Mouse (Mus musculus) stomach, embryonic 15.5 days (tissue): ENCODE data around the gene Dyrk1a. TPM values are rescaled to one million over a fixed set of nuclear protein-coding genes. Genes with fewer than 3 reads are reported as not detected.
A peak's percentile ranks its signal among the peaks of the same experiment; 100 is the strongest.
"Not testable (repeated sequence)": the region's sequence is repeated elsewhere in the genome, so short reads cannot be mapped to it uniquely, and the experiment has no call there.

Source experiments
- ATAC-seq: fragments of 200-750 bp; cut with Nextera tagmentation; 2 replicates; pipeline ENCODE4 v1.8.0; 2017; ENCODE audit warnings: low read depth, moderate number of reproducible peaks, moderate TSS enrichment; ENCODE audit not compliant: insufficient read depth, low FRiP score
- H3K27ac ChIP-seq: fragments of 300-500 bp; sonication (generic); 2 replicates; pipeline ENCODE4 v1.5.1; 2015; ENCODE audit warnings: mild to moderate bottlenecking, inconsistent platforms
- H3K27me3 ChIP-seq: fragments of 300-500 bp; sonication (generic); replicated peaks from 2 replicates; pipeline ENCODE4 v1.6.1; 2015; ENCODE audit warnings: inconsistent platforms
- H3K36me3 ChIP-seq: fragments of 300-500 bp; sonication (generic); 2 replicates; pipeline ENCODE4 v1.6.1; 2015; ENCODE audit warnings: inconsistent platforms
- H3K4me1 ChIP-seq: fragments of 300-500 bp; sonication (generic); 2 replicates; pipeline ENCODE4 v1.6.1; 2015; ENCODE audit warnings: inconsistent platforms
- H3K4me2 ChIP-seq: fragments of 300-500 bp; sonication (generic); 2 replicates; pipeline ENCODE4 v1.6.1; 2015; ENCODE audit warnings: mild to moderate bottlenecking, inconsistent platforms
- H3K4me3 ChIP-seq: fragments of 300-500 bp; sonication (generic); replicated peaks from 2 replicates; pipeline ENCODE4 v1.5.1; 2015; ENCODE audit warnings: inconsistent platforms
- H3K9ac ChIP-seq: fragments of 300-500 bp; sonication (generic); 2 replicates; pipeline ENCODE4 v1.6.1; 2015; ENCODE audit warnings: inconsistent platforms
- H3K9me3 ChIP-seq: fragments of 300-500 bp; sonication (generic); 2 replicates; pipeline ENCODE4 v1.6.1; 2016; ENCODE audit warnings: inconsistent platforms
- WGBS: fragments of 180-500 bp; shearing (Covaris S2); methylation state at CpG from one replicate; pipeline ENCODE4 v1.1.7; 2015; 5-methylcytosine and 5-hydroxymethylcytosine counted together
- polyA plus RNA-seq: library from polyadenylated mRNA; unstranded; fragments of >200 nt; fragmentation: Nextera tagmentation; extraction: Ambion mirVana; gene quantifications from 2 replicates; pipeline ENCODE4 v1.2.1, GENCODE M21; 2015

Gene Dyrk1a
- polyA plus RNA-seq, 1 experiment from 2014 or later = 9.5 TPM

DNA sequence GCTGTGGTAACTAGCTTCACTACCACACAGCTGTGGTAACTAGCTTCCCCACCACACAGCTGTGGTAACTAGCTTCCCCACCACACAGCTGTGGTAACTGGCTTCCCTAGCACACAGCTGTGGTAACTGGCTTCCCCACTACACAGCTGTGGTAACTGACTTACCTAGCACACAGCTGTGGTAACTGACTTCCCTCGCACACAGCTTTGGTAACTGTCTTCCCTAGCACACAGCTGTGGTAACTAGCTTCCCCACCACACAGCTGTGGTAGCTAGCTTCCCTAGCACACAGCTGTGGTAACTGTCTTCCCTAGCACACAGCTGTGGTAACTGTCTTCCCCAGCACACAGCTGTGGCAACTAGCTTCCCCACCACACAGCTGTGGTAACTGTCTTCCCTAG, 128.4 kb downstream of the Dyrk1a start:
- H3K4me2 ChIP-seq, H3K4me1 ChIP-seq, H3K4me3 ChIP-seq, H3K27ac ChIP-seq, H3K9me3 ChIP-seq, H3K9ac ChIP-seq, ATAC-seq, H3K27me3 ChIP-seq, H3K36me3 ChIP-seq: not testable (repeated sequence)
- WGBS = 72% methylated on average over 1 of the region's 1 CpGs

DNA sequence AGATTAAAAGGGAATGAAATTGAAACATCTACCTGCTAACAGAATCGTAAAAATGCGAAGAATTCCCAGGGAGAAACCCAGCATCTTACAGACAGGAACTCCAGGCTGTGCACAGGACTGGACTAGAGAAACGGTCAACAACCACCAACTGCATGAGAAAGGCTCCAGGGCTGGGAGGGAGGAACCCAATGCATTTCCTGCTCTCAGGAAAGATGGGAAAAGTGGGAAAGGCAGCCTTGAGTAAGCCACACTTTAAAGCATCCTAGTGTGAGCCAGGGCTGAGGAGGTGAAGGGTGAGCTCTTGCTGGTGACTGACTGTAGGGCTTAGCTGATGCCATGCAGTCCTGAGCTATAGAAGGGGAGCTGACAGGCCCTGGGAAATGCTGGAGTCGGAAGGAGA, 131.3 kb downstream of the Dyrk1a start:
- no peak for ATAC-seq
- Histone ChIP-seq H3K9me3 (no peaks in the 10 kb centered on the region), H3K4me3 (no peak overlapping the region), H3K9ac (no peak overlapping the region), H3K27ac (no peak overlapping the region), H3K4me2 (no peak overlapping the region), H3K27me3 (no peaks in the 10 kb centered on the region), H3K4me1 (no peaks in the 10 kb centered on the region), H3K36me3 (0 out of 2 replicates have a peak, but pooled peaks cover under 1% of the 10 kb centered on the region)
- WGBS = 78% methylated on average over 4 of the region's 4 CpGs

DNA sequence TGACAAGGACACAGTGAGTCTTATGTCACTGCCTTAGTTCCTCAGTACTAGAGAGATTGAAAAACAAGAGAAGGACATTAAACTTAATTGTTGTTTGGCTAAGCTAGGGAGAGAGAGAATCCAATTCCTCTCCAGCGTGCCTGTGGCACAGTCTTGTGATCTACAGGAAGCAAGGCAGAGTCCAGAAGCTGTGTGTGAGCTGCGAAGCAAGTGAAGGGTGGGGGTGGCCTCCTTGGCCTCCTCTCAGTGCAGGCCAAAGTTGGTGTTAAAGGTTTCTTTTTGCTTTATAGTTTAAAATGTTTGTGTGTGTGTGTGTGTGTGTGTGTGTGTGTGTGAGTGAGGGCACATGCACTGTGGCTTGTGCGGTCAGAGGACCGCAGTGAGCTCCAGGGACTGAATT, 132.2 kb downstream of the Dyrk1a start:
- Histone ChIP-seq H3K27me3 (no peaks in the 10 kb centered on the region), H3K9ac (no peak overlapping the region), H3K4me1 (no peaks in the 10 kb centered on the region), H3K27ac (no peak overlapping the region), H3K9me3 (no peaks in the 10 kb centered on the region), H3K36me3 (no peaks in the 10 kb centered on the region), H3K4me2 (no peak overlapping the region), H3K4me3 (no peak overlapping the region)
- 92% methylated on average over 4 of the region's 4 CpGs for WGBS
- no peak for ATAC-seq

DNA sequence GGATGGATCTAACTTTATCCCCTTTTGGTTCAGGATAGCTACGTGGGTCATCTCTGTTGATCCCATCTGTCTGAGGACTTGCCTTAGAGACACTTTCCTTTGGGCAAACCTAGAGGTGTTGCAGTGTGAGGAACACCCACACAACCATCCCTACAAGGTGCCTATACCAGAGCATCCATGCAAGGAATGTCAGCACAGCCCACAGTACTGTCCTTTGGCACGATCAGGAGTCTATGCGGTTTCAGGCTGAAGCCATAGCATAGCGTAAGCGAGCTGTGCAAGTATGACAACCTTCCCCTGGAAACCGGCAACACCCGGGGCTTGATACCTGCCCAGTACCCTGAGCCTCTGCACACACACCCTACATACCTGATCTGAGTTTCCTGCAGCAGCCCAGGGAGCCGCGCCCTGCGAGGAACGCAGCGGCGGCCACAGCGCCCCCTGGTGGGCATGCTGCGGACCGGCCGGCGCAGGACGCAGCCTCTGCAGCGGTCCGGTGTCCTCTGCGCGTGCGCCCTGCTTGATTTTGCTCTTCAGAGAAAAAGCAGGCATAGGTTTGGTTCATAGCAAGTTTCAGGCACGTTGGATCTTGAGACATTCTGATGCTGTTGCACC, 143.8 kb downstream of the Dyrk1a start:
- Histone ChIP-seq H3K9ac (no peak overlapping the region), H3K27ac (no peak overlapping the region), H3K36me3 (no peaks in the 10 kb centered on the region), H3K9me3 (no peaks in the 10 kb centered on the region), H3K4me3 (peak overlapping the region; percentile 16), H3K27me3 (no peaks in the 10 kb centered on the region), H3K4me2 (peak overlapping the region; percentile 53), H3K4me1 (no peaks in the 10 kb centered on the region)
- ATAC-seq = peak; percentile 87
- 8% methylated on average over 25 of the region's 25 CpGs for WGBS

DNA sequence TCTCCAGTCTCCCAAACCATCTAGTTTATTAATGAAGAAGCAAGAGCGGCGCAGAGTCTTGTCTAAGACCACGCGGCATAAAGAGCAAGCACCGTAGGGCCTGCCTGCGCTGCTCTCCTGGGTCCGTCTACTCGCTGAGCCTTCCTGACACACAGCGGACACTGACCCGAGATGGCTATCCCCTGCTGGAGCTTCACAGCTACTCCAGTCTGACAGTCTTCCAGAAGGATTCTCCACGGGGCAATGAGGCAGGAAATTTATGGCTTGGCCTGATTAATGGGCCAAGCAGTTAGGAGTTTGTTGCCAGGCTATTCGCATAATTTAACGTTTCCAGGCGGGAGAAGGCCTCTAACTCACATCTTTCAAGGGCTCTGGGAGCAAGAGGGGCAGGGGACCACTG, 144.7 kb downstream of the Dyrk1a start:
- Histone ChIP-seq H3K9me3 (no peaks in the 10 kb centered on the region), H3K36me3 (no peaks in the 10 kb centered on the region), H3K27me3 (no peaks in the 10 kb centered on the region), H3K4me1 (no peaks in the 10 kb centered on the region), H3K4me2 (no peak overlapping the region), H3K9ac (no peak overlapping the region), H3K4me3 (no peak overlapping the region), H3K27ac (no peak overlapping the region)
- ATAC-seq = no peak
- WGBS = 57% methylated on average over 14 of the region's 14 CpGs

DNA sequence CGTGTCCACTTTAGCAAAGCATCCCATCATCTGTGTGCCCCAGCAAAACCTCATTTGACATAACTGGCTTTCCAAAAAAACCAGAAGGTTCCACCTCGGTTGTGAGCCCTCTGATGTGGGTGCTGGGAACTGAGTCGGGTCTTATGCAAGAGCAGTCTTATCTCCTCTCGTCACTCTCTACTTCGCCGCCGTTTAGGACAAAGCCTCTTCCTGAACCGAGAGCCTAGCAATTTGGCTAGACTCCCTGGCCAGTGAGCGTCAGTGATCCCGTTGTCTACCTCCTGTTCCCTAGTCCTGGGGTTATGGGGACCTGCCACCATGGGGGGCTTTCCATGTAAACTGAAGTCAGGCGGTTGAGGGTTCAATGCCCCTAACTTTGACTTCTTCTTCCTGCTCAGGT, 147.2 kb downstream of the Dyrk1a start:
- Histone ChIP-seq H3K36me3 (no peaks in the 10 kb centered on the region), H3K27me3 (no peaks in the 10 kb centered on the region), H3K9ac (no peak overlapping the region), H3K27ac (no peak overlapping the region), H3K4me1 (no peaks in the 10 kb centered on the region), H3K4me2 (no peak overlapping the region), H3K9me3 (no peaks in the 10 kb centered on the region), H3K4me3 (no peak overlapping the region)
- WGBS = 92% methylated on average over 11 of the region's 11 CpGs
- ATAC-seq = no peak

DNA sequence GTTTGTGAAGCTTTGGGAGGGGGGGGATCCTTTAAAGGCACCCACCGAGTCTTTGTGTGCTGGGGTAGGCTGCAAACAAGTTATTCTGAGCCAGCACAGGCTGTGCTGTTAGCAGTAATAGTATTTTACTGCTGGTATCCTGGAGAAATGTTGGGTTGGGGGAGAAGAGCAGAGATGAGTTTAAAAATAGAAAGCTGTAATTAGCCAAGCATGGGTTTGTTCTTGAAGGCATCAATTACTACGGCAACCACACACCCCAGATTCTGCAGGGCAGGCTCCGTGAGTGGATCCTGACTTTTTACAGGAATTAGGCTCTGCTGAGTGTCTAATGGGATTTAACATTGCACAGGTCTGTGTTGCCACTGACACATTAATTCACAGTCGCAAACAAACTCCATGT, 149.1 kb downstream of the Dyrk1a start:
- Histone ChIP-seq H3K4me1 (0 out of 2 replicates have a peak, but pooled peaks cover 2% of the 10 kb centered on the region), H3K4me3 (no peak overlapping the region), H3K36me3 (no peaks in the 10 kb centered on the region), H3K9me3 (no peaks in the 10 kb centered on the region), H3K27me3 (no peaks in the 10 kb centered on the region), H3K9ac (no peak overlapping the region), H3K27ac (no peak overlapping the region), H3K4me2 (no peak overlapping the region)
- no peak for ATAC-seq
- 47% methylated on average over 4 of the region's 4 CpGs for WGBS

DNA sequence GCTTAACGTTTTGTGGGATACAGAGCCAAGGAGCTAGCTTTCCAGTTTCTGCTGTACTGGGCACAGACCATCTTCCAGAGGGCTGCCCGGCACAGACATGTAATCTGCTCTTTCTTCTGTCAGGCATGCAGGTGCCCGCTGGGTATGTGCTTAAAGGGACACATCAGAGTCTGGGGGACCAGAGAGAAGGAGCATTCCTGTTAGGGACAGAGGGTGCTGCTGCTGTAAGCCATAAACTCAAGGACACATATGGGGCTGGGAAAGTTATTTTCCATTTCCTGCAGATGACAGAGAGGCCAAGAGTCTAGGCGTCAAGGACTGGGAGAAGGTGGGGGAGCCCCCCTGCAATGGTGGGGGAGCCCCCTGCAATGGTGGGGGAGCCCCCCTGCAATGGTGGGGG, 149.7 kb downstream of the Dyrk1a start:
- H3K4me1 ChIP-seq = 0 out of 2 replicates have a peak, but pooled peaks cover 2% of the 10 kb centered on the region
- H3K27me3 ChIP-seq = no peaks in the 10 kb centered on the region
- no peaks in the 10 kb centered on the region for H3K9me3 ChIP-seq
- ATAC-seq = no peak
- no peak overlapping the region for H3K9ac ChIP-seq
- no peak overlapping the region for H3K4me3 ChIP-seq
- no peak overlapping the region for H3K4me2 ChIP-seq
- H3K36me3 ChIP-seq = no peaks in the 10 kb centered on the region
- WGBS = 77% methylated on average over 4 of the region's 4 CpGs
- no peak overlapping the region for H3K27ac ChIP-seq

DNA sequence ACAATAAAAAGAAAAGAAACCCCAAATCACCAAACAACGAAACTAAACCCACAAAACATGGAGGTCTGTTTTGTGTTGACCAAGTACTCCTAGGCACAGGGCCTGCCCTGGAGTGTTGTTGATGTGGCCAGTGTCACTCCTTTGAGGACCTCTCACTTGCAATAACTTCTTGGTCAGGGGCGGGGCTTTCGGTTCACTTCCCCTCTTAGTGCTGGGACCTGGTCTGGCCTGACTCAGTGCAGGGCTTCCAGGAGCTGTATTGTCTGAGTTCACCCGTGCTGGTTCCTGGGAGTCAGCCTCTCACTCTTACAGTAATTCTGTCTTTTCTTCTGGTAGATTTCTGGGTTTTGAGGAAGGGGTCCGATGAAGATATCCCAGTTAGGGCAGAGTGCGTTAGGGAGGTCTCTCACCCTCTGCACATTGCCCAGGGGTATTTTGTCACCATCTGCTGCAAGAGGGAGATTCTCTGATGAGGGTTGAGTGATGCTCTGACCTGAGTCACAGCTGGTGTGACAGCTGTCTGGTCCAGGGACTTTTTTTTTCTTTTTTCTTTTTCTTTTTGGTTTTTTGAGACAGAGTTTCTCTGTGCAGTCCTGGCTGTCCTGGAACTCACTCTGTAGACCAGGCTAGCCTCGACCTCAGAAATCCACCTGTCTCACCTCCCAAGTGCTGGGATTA, 150.8 kb downstream of the Dyrk1a start:
- WGBS = 67% methylated on average over 7 of the region's 7 CpGs
- Histone ChIP-seq H3K4me3 (no peak overlapping the region), H3K9me3 (no peaks in the 10 kb centered on the region), H3K36me3 (no peaks in the 10 kb centered on the region), H3K9ac (no peak overlapping the region), H3K27ac (no peak overlapping the region), H3K27me3 (no peaks in the 10 kb centered on the region), H3K4me1 (0 out of 2 replicates have a peak, but pooled peaks cover 2% of the 10 kb centered on the region), H3K4me2 (no peak overlapping the region)
- no peak for ATAC-seq

DNA sequence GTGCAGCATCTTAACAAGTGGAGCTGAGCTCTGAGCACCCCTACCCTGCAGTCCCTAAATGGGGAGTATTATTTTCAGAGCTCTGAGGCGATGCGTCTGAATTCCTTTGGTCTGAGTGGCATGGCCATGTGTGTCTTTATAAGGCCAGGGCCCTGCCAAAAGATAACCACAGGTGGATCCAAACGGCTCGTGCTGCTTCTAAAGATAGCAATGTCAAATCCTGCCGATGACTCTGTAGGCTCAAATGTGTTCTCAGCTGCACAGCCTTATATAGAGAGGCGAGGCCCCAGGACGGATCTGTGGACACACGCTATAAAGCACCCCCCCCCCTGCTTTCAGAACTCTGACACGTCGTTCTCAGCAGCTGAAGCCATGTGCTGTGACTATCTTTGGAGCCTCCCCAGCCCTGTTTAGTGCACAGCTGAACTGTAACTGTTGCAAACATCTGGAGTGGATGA, 151.8 kb downstream of the Dyrk1a start:
- 54% methylated on average over 10 of the region's 10 CpGs for WGBS
- H3K9me3 ChIP-seq = no peaks in the 10 kb centered on the region
- H3K27ac ChIP-seq = no peak overlapping the region
- 0 out of 2 replicates have a peak, but pooled peaks cover 2% of the 10 kb centered on the region for H3K4me1 ChIP-seq
- H3K27me3 ChIP-seq = no peaks in the 10 kb centered on the region
- no peak for ATAC-seq
- H3K9ac ChIP-seq = no peak overlapping the region
- no peak overlapping the region for H3K4me3 ChIP-seq
- no peaks in the 10 kb centered on the region for H3K36me3 ChIP-seq
- H3K4me2 ChIP-seq = no peak overlapping the region

DNA sequence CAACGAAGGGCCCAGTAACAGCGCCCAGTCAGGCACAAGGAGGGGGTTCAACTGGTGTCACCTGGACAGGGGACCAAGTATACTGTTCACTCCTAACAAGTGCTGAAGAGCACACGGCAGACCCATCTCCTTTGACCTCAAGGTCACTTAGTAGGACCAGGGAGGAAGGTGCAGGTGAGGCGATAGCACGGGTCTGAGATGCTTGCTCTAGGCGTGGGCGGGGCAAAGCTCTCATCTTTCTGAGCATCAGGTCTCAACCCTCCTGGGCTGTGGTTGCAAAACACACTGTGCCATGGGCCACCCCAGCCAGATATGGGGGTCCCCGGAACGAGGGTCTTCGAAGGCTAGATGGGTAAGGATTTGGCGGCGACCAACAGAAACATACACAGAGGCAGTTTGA, 153.1 kb downstream of the Dyrk1a start:
- WGBS = 84% methylated on average over 12 of the region's 12 CpGs
- no peaks in the 10 kb centered on the region for H3K36me3 ChIP-seq
- 0 out of 2 replicates have a peak, but pooled peaks cover 2% of the 10 kb centered on the region for H3K4me1 ChIP-seq
- no peak overlapping the region for H3K4me2 ChIP-seq
- no peak overlapping the region for H3K27ac ChIP-seq
- H3K9ac ChIP-seq = no peak overlapping the region
- no peak overlapping the region for H3K4me3 ChIP-seq
- no peak for ATAC-seq
- no peaks in the 10 kb centered on the region for H3K27me3 ChIP-seq
- no peaks in the 10 kb centered on the region for H3K9me3 ChIP-seq

DNA sequence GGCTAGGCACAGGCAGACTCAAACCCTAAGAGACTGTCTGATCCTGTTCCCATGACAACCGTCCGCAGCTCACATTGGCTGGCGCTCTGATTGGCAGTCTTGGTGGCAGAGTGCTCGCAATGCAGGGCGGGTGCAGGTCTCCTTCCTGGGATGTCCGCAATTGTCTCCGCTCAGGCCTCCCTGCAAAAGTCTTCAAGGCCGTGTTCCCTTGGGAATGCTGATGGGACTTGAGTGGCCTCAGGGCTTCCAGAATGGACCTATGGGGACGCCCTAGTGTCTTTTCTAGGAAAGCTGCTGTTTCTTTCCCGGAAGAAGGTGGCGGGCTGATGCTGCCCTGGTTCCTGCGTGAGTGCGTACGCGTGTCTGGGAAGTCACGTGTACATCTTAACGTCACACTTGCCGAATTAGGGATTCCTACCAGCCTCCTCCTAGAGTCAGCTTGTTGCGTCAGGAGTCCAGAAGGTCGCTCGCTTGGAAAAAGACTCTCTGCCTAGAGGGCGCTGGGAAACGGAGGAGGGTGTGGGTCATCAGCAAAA, 154.3 kb downstream of the Dyrk1a start:
- Histone ChIP-seq H3K9ac (0 out of 2 replicates have a peak overlapping the region, but pooled peaks have one; percentile 19), H3K27me3 (no peaks in the 10 kb centered on the region), H3K27ac (peak overlapping the region; percentile 31; the same call in 1 of the 2 replicates), H3K36me3 (no peaks in the 10 kb centered on the region), H3K4me3 (peak overlapping the region; percentile 43), H3K4me1 (0 out of 2 replicates have a peak, but pooled peaks cover 2% of the 10 kb centered on the region), H3K4me2 (peak overlapping the region; percentile 77), H3K9me3 (no peaks in the 10 kb centered on the region)
- under 1% methylated on average over 23 of the region's 23 CpGs for WGBS
- ATAC-seq = peak; percentile 79
